9 mouse cellular contexts compared by ENCODE assay signal in the genomic region with DNA sequence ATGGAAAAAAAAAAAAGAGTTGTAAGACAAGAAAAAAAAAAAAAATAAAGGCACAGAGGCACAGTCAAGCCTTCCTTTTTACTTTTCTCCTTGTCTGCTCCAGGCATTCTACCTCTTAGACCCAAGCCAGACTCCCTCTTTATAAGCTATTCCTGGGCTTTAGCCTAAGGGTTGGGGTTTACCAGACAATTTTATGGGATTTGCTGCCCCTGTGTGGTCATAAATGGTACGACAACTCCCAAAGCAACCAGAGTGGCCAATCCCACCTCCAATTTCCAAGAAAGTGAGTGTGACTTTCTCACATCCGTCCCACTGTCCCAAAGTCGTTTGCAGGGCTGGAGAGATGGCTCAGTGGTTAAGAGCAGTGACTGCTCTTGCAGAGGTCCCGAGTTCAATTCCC. TPM values are rescaled to one million over a fixed set of nuclear protein-coding genes. Genes with fewer than 3 reads are reported as not detected.
DNase-seq lines count a peak whose midpoint lies in the region; ATAC-seq lines count a peak whose summit lies in the region.
"Had no signal": no experiment of that assay in that cellular context is flagged by ENCODE, and none has a peak within 500 bp of the region (broad histone marks: within the 10 kb centered on the region; RNA-seq: fewer than 3 reads in every experiment).

No protein-coding gene starts in this region.

- peak; percentile 63 for ATAC-seq in common myeloid progenitor, adult 5-6 weeks (replicated peaks; ENCODE audit: low read depth, poor library complexity, severe bottlenecking)
- peak; percentile 61; the same call in 1 of the 2 replicates for ATAC-seq in granulocyte monocyte progenitor cell, adult 5-6 weeks (replicated peaks; ENCODE audit: poor library complexity, severe bottlenecking)
- ATAC-seq in midbrain, embryonic 14.5 days (ENCODE audit: low FRiP score, low TSS enrichment): 0 out of 2 replicates have a peak, but pooled peaks have one; percentile 54

- H3K4me2 ChIP-seq in midbrain, embryonic 14.5 days (ENCODE audit: low read length): no peak overlapping the region
- H3K4me2 ChIP-seq: limb, embryonic 12.5 days had no signal

- peak; percentile 65 to 89 for DNase-seq in heart, adult 18-20 months
- no peak for DNase-seq in heart, embryonic 10.5 days (ENCODE audit: low spot score)
- peak; percentile 66 for DNase-seq in Muller cell, postnatal 12 days (ENCODE audit: inconsistent ontology term)
- peak; percentile 87 to 90 for DNase-seq in layer of hippocampus, postnatal 14 days (ENCODE audit: low spot score in 2 of 2)
- DNase-seq in midbrain, embryonic 14.5 days: peak; percentile 93
- DNase-seq in spleen, postnatal 4 days (ENCODE audit: low spot score in 2 of 2): peak; percentile 47 to 83

- WGBS in heart, embryonic 10.5 days: under 1% methylated on average over 4 of the region's 4 CpGs
- 1% methylated on average over 4 of the region's 4 CpGs for WGBS in midbrain, embryonic 14.5 days

- no peak overlapping the region for H3K4me3 ChIP-seq in heart, embryonic 10.5 days
- H3K4me3 ChIP-seq in midbrain, embryonic 14.5 days (replicated peaks; ENCODE audit: low read depth, low read length): no peak overlapping the region
- H3K4me3 ChIP-seq: limb, embryonic 12.5 days had no signal

- H3K36me3 ChIP-seq in heart, embryonic 10.5 days: no peaks in the 10 kb centered on the region
- H3K36me3 ChIP-seq in midbrain, embryonic 14.5 days (ENCODE audit: control insufficient read depth, insufficient read depth, low read length): peaks cover 19% of the 10 kb centered on the region; the same call in 1 of the 2 replicates
- H3K36me3 ChIP-seq: limb, embryonic 12.5 days had no signal

- no peak overlapping the region for H3K27ac ChIP-seq in heart, embryonic 10.5 days
- no peak overlapping the region for H3K27ac ChIP-seq in midbrain, embryonic 14.5 days (replicated peaks; ENCODE audit: low read depth, low read length)
- H3K27ac ChIP-seq: limb, embryonic 12.5 days had no signal

- H3K9me3 ChIP-seq in heart, embryonic 10.5 days: no peaks in the 10 kb centered on the region
- H3K9me3 ChIP-seq in midbrain, embryonic 14.5 days (ENCODE audit: control insufficient read depth, low read length): no peaks in the 10 kb centered on the region
- H3K9me3 ChIP-seq: limb, embryonic 12.5 days had no signal

- no peak overlapping the region for H3K9ac ChIP-seq in midbrain, embryonic 14.5 days (replicated peaks; ENCODE audit: low read length)
- H3K9ac ChIP-seq: limb, embryonic 12.5 days had no signal

- H3K4me1 ChIP-seq in heart, embryonic 10.5 days: peaks cover 23% of the 10 kb centered on the region
- peaks cover 25% of the 10 kb centered on the region for H3K4me1 ChIP-seq in midbrain, embryonic 14.5 days (ENCODE audit: control insufficient read depth, insufficient read depth, low read length)

- H3K27me3 ChIP-seq in heart, embryonic 10.5 days (ENCODE audit: insufficient read depth, poor library complexity, severe bottlenecking): peaks cover 43% of the 10 kb centered on the region
- H3K27me3 ChIP-seq in midbrain, embryonic 14.5 days (ENCODE audit: control insufficient read depth, insufficient read depth, low read length): no peaks in the 10 kb centered on the region

RNA-seq across cellular contexts. Expression of a gene that starts 15.4 kb away (rescaled TPM):
- total RNA-seq in heart, adult 18-20 months (2021): 10 to 100 TPM; 21.7 to 21.9 TPM
- polyA plus RNA-seq in heart, embryonic 10.5 days (2016; fragmentation: Nextera tagmentation; extraction: Ambion mirVana): 13.2 and 20.0 TPM in 2 replicates
- total RNA-seq in common myeloid progenitor, adult 5-6 weeks (2017): 29.5 and 39.0 TPM in 2 replicates
- 55.7 and 57.7 TPM in 2 replicates for total RNA-seq in granulocyte monocyte progenitor cell, adult 5-6 weeks (2014; fragmentation: Nextera tagmentation)
- total RNA-seq in granulocyte monocyte progenitor cell, adult 5-6 weeks (2017): 16.2 and 28.2 TPM in 2 replicates
- total RNA-seq in layer of hippocampus, postnatal 14 days (2021): 10 to 100 TPM; 43.9 to 52.6 TPM
- polyA plus RNA-seq in midbrain, embryonic 14.5 days (2014; fragmentation: Nextera tagmentation; extraction: Ambion mirVana): 18.5 and 20.3 TPM in 2 replicates

RNA-seq across cellular contexts. Expression of a gene that starts 36.5 kb away (rescaled TPM):
- total RNA-seq in heart, adult 18-20 months (2021): under 1 TPM; 0.12 to 0.31 TPM
- polyA plus RNA-seq in heart, embryonic 10.5 days (2016; fragmentation: Nextera tagmentation; extraction: Ambion mirVana): 0.05 and 0.30 TPM in 2 replicates
- total RNA-seq in common myeloid progenitor, adult 5-6 weeks (2017): not detected in 2 replicates
- total RNA-seq in granulocyte monocyte progenitor cell, adult 5-6 weeks (2014; fragmentation: Nextera tagmentation): not detected in 2 replicates
- total RNA-seq in granulocyte monocyte progenitor cell, adult 5-6 weeks (2017): not detected in 2 replicates
- total RNA-seq in layer of hippocampus, postnatal 14 days (2021): 100 to 1,000 TPM; 162 to 163 TPM
- polyA plus RNA-seq in midbrain, embryonic 14.5 days (2014; fragmentation: Nextera tagmentation; extraction: Ambion mirVana): 121 and 124 TPM in 2 replicates
- polyA plus RNA-seq: limb, embryonic 12.5 days had no signal

Comparison
In these comparisons a context has a peak if more than half of its experiments do, and no peak if none do; other contexts are left out.
1. RNA of a gene that starts 36.5 kb away (total RNA-seq): 162 to 163 TPM in layer of hippocampus, postnatal 14 days; 0.12 to 0.31 TPM in heart, adult 18-20 months, not detected in common myeloid progenitor, adult 5-6 weeks and not detected in granulocyte monocyte progenitor cell, adult 5-6 weeks; every median in the first group is over 100 times any median in the second.
2. Peak in every context shown above with its lines, with median percentiles within 50 percentile points of each other: ATAC-seq.